Mouse (Mus musculus): ENCODE measurements around the gene Coro7. TPM values are rescaled to one million over a fixed set of nuclear protein-coding genes. Genes with fewer than 3 reads are reported as not detected.

Coro7 gene
- polyA plus RNA-seq, 1 experiment: 17.2 TPM

GRCm38 (mm10) chr16:4652707-4653416 lies 26.7 kb downstream of the Coro7 start:
- H3K27me3 ChIP-seq (ENCODE audit: control insufficient read depth, insufficient read depth, low read length): no peaks in the 10 kb centered on the region
- peaks cover 11% of the 10 kb centered on the region for H3K4me1 ChIP-seq (ENCODE audit: control insufficient read depth, insufficient read depth, low read length)
- H3K27ac ChIP-seq (ENCODE audit: control insufficient read depth, insufficient read depth, low read depth, low read length): peak overlapping the region; percentile 54
- H3K4me3 ChIP-seq (ENCODE audit: control insufficient read depth, low read depth, low read length): no peak overlapping the region
- no peak for TF ChIP-seq POLR2A (IDR thresholded peaks at IDR 0.05; ENCODE audit: control insufficient read depth, low read depth, low read length)
- no peak for TF ChIP-seq CTCF (IDR thresholded peaks at IDR 0.05; ENCODE audit: control insufficient read depth, insufficient read depth, insufficient replicate concordance, low read depth, low read length)
- H3K36me3 ChIP-seq (ENCODE audit: control insufficient read depth, insufficient read depth, low read length): no peaks in the 10 kb centered on the region

GRCm38 (mm10) chr16:4651624-4652023 lies 28.0 kb downstream of the Coro7 start:
- no peak for TF ChIP-seq POLR2A (IDR thresholded peaks at IDR 0.05; ENCODE audit: control insufficient read depth, low read depth, low read length)
- no peaks in the 10 kb centered on the region for H3K36me3 ChIP-seq (ENCODE audit: control insufficient read depth, insufficient read depth, low read length)
- no peak overlapping the region for H3K4me3 ChIP-seq (ENCODE audit: control insufficient read depth, low read depth, low read length)
- peaks cover 11% of the 10 kb centered on the region for H3K4me1 ChIP-seq (ENCODE audit: control insufficient read depth, insufficient read depth, low read length)
- no peak overlapping the region for H3K27ac ChIP-seq (ENCODE audit: control insufficient read depth, insufficient read depth, low read depth, low read length)
- H3K27me3 ChIP-seq (ENCODE audit: control insufficient read depth, insufficient read depth, low read length): no peaks in the 10 kb centered on the region

GRCm38 (mm10) chr16:4651081-4651480 lies 28.5 kb downstream of the Coro7 start:
- TF ChIP-seq CTCF (IDR thresholded peaks at IDR 0.05; ENCODE audit: control insufficient read depth, insufficient read depth, insufficient replicate concordance, low read depth, low read length) (no peak), POLR2A (IDR thresholded peaks at IDR 0.05; ENCODE audit: control insufficient read depth, low read depth, low read length) (no peak)
- peaks cover 11% of the 10 kb centered on the region for H3K4me1 ChIP-seq (ENCODE audit: control insufficient read depth, insufficient read depth, low read length)
- no peak overlapping the region for H3K4me3 ChIP-seq (ENCODE audit: control insufficient read depth, low read depth, low read length)
- H3K27me3 ChIP-seq (ENCODE audit: control insufficient read depth, insufficient read depth, low read length): no peaks in the 10 kb centered on the region
- H3K36me3 ChIP-seq (ENCODE audit: control insufficient read depth, insufficient read depth, low read length): no peaks in the 10 kb centered on the region
- peak overlapping the region; percentile 39 for H3K27ac ChIP-seq (ENCODE audit: control insufficient read depth, insufficient read depth, low read depth, low read length)

- H3K36me3 ChIP-seq (ENCODE audit: control insufficient read depth, insufficient read depth, low read length): no peaks in the 10 kb centered on the region
- no peaks in the 10 kb centered on the region for H3K27me3 ChIP-seq (ENCODE audit: control insufficient read depth, insufficient read depth, low read length)
- no peak overlapping the region for H3K4me3 ChIP-seq (ENCODE audit: control insufficient read depth, low read depth, low read length)
- no peak for TF ChIP-seq POLR2A (IDR thresholded peaks at IDR 0.05; ENCODE audit: control insufficient read depth, low read depth, low read length)
- H3K4me1 ChIP-seq (ENCODE audit: control insufficient read depth, insufficient read depth, low read length): peaks cover 15% of the 10 kb centered on the region
- H3K27ac ChIP-seq (ENCODE audit: control insufficient read depth, insufficient read depth, low read depth, low read length): no peak overlapping the region
These were observed 29.4 kb downstream of the Coro7 start for GRCm38 (mm10) chr16:4650161-4650560.

GRCm38 (mm10) chr16:4649692-4650091 lies 29.9 kb downstream of the Coro7 start:
- no peaks in the 10 kb centered on the region for H3K27me3 ChIP-seq (ENCODE audit: control insufficient read depth, insufficient read depth, low read length)
- H3K36me3 ChIP-seq (ENCODE audit: control insufficient read depth, insufficient read depth, low read length): no peaks in the 10 kb centered on the region
- TF ChIP-seq POLR2A (IDR thresholded peaks at IDR 0.05; ENCODE audit: control insufficient read depth, low read depth, low read length) (no peak), CTCF (IDR thresholded peaks at IDR 0.05; ENCODE audit: control insufficient read depth, insufficient read depth, insufficient replicate concordance, low read depth, low read length) (no peak)
- no peak overlapping the region for H3K27ac ChIP-seq (ENCODE audit: control insufficient read depth, insufficient read depth, low read depth, low read length)
- H3K4me1 ChIP-seq (ENCODE audit: control insufficient read depth, insufficient read depth, low read length): peaks cover 15% of the 10 kb centered on the region
- H3K4me3 ChIP-seq (ENCODE audit: control insufficient read depth, low read depth, low read length): no peak overlapping the region

- no peak for TF ChIP-seq POLR2A (IDR thresholded peaks at IDR 0.05; ENCODE audit: control insufficient read depth, low read depth, low read length)
- no peak for TF ChIP-seq CTCF (IDR thresholded peaks at IDR 0.05; ENCODE audit: control insufficient read depth, insufficient read depth, insufficient replicate concordance, low read depth, low read length)
- no peak overlapping the region for H3K4me3 ChIP-seq (ENCODE audit: control insufficient read depth, low read depth, low read length)
- H3K4me1 ChIP-seq (ENCODE audit: control insufficient read depth, insufficient read depth, low read length): peaks cover 15% of the 10 kb centered on the region
- H3K27ac ChIP-seq (ENCODE audit: control insufficient read depth, insufficient read depth, low read depth, low read length): no peak overlapping the region
- no peaks in the 10 kb centered on the region for H3K36me3 ChIP-seq (ENCODE audit: control insufficient read depth, insufficient read depth, low read length)
- H3K27me3 ChIP-seq (ENCODE audit: control insufficient read depth, insufficient read depth, low read length): no peaks in the 10 kb centered on the region
These were observed 30.4 kb downstream of the Coro7 start for GRCm38 (mm10) chr16:4649211-4649610.

- H3K4me3 ChIP-seq (ENCODE audit: control insufficient read depth, low read depth, low read length): no peak overlapping the region
- TF ChIP-seq POLR2A (IDR thresholded peaks at IDR 0.05; ENCODE audit: control insufficient read depth, low read depth, low read length) (no peak), CTCF (IDR thresholded peaks at IDR 0.05; ENCODE audit: control insufficient read depth, insufficient read depth, insufficient replicate concordance, low read depth, low read length) (no peak)
- H3K27ac ChIP-seq (ENCODE audit: control insufficient read depth, insufficient read depth, low read depth, low read length): no peak overlapping the region
- peaks cover 15% of the 10 kb centered on the region for H3K4me1 ChIP-seq (ENCODE audit: control insufficient read depth, insufficient read depth, low read length)
- H3K27me3 ChIP-seq (ENCODE audit: control insufficient read depth, insufficient read depth, low read length): no peaks in the 10 kb centered on the region
- no peaks in the 10 kb centered on the region for H3K36me3 ChIP-seq (ENCODE audit: control insufficient read depth, insufficient read depth, low read length)
These were observed 31.1 kb downstream of the Coro7 start for GRCm38 (mm10) chr16:4648416-4649023.
